Mouse (Mus musculus) hematopoietic multipotent progenitor cell, adult 10-12 weeks (in vitro differentiated cells): Measurements from ENCODE around the gene Prl8a2. TPM values are rescaled to one million over a fixed set of nuclear protein-coding genes. Genes with fewer than 3 reads are reported as not detected.

Source experiments
- polyA plus RNA-seq: library from polyadenylated mRNA; stranded (reverse); fragments of >175 nt; gene quantifications from 2 replicates; pipeline ENCODE4 v1.2.3, GENCODE M21; 2012; ENCODE audit warnings: low replicate concordance

Prl8a2 gene
- polyA plus RNA-seq = not detected in 2 replicates

DNA sequence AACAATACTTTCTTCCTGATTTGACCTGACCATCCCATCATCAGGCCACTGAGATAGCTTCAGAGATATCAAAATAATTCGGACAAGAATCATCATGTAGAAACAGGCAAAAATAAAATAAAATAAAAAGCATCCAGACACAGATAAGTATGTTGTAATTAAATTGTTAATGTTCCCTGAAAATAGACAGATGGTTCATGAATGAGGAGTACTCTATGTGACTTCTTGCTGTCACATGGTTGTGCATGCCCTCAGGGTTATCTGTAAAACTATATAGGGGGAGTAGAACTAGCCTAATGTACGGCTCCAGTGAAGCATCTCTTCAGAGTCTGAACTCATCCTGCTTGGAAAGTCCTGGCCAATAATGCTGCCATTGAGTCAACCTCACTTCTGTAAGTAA lies at the start of gene Prl8a2:
Prl8a2 (plus strand) TSS at position 301 of the 400 bp plus-strand sequence.

DNA sequence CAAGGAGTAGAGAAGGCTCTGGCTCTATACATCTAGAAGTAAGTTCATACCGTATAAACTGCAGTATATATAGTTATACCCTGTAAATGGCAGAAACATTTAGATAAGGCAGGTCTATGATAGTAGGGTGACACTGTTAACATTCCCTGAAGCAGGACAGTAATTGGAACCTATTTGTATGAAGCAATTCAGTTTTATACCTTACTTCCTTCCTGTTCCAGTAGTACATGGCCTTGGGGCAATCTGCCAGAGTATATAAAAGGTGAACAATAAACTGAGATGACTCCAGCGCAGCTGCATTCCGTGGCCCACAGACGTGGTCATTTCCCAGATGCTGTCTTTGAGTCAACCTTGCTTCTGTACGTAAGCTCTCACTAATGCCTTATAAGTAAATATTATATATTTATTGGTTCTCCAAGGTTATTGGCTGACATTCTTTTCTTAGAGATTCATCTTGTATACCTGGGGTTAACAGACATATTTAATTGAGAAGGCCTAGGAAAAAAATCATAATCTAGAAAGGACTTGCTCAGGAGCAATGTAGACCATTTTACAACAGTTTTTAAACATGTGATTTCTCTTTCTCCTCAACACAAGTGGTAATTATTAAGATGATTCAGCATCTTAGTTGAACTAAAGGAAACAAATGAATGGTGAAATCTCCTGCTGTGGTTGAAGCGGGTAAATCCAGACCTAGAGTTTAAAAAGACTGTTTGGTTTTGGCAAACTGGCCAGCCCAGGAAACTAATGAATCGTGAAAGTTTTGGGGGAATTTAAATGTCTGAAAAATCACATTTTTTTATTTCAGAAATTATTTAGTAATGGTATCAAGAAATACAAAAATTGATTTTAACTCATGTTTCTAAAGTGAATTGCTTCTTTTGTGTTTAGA lies 32.9 kb upstream of the Prl8a2 start, which contains the start of gene Prl6a1:
Prl6a1 (plus strand) TSS at position 294 of the 892 bp plus-strand sequence.

DNA sequence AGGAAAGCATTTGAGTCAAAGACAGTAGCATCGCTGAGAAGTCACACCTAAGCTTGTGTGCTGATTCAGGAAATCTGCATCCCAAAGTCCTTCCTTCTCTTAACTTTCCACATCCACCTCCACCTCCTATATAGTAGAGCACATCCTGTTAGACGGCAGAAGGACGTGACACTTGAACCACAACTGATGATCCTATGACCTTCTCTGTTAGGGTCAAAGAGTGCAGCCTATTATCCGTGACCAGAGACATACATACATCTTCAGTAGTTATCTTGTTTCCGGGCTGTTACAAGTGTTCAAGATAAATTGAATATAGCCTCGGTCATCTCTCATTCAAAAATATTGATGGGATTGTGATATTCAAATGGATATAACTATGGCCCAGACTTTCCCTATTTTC lies 45.3 kb downstream of the Prl8a2 start, which contains the start of gene Prl2b1:
Prl2b1 (minus strand) TSS at position 101 of the 400 bp plus-strand sequence.

Other genes with a start within 250 kb of the Prl8a2 start
- not detected in 2 replicates for gene Prl3d2, start 224.0 kb upstream of the Prl8a2 start, polyA plus RNA-seq
- not detected in 2 replicates for gene Prl3d3, start 188.9 kb upstream of the Prl8a2 start, polyA plus RNA-seq
- gene Prl3c1, start 149.0 kb upstream of the Prl8a2 start, polyA plus RNA-seq = not detected in 2 replicates
- gene Prl3b1, start 103.8 kb upstream of the Prl8a2 start, polyA plus RNA-seq = not detected in 2 replicates
- gene Prl3a1, start 86.2 kb upstream of the Prl8a2 start, polyA plus RNA-seq = not detected in 2 replicates
- gene Prl6a1, start 33.0 kb upstream of the Prl8a2 start, polyA plus RNA-seq = not detected in 2 replicates
- not detected in 2 replicates for gene Prl2b1, start 45.2 kb downstream of the Prl8a2 start, polyA plus RNA-seq
- not detected in 2 replicates for gene Prl8a6, start 93.0 kb downstream of the Prl8a2 start, polyA plus RNA-seq
- not detected in 2 replicates for gene Prl8a8, start 167.5 kb downstream of the Prl8a2 start, polyA plus RNA-seq
- gene Prl8a9, start 218.9 kb downstream of the Prl8a2 start, polyA plus RNA-seq = not detected in 2 replicates
- not detected in 2 replicates for gene Prl8a1, start 236.5 kb downstream of the Prl8a2 start, polyA plus RNA-seq